Mouse (Mus musculus): ENCODE results near the gene Tango6. TPM values are rescaled to one million over a fixed set of nuclear protein-coding genes. Genes with fewer than 3 reads are reported as not detected.

Gene Tango6
- polyA plus RNA-seq, 1 experiment from 2014 or later: 14.5 TPM

Other genes with a start within 250 kb of the Tango6 start
- not detected in 2 replicates for gene 6030452D12Rik, start 182.5 kb upstream of the Tango6 start, polyA plus RNA-seq (2014; fragmentation: Nextera tagmentation; extraction: Ambion mirVana)
- 18.2 and 21.1 TPM in 2 replicates for gene Cdh3, start 172.2 kb upstream of the Tango6 start, polyA plus RNA-seq (2014; fragmentation: Nextera tagmentation; extraction: Ambion mirVana)
- gene Gm10073, start 109.6 kb upstream of the Tango6 start, polyA plus RNA-seq (2014; fragmentation: Nextera tagmentation; extraction: Ambion mirVana): 11.5 and 11.6 TPM in 2 replicates
- 31.5 and 88.4 TPM in 2 replicates for gene Cdh1, start 79.7 kb upstream of the Tango6 start, polyA plus RNA-seq (2014; fragmentation: Nextera tagmentation; extraction: Ambion mirVana)
- gene Has3, start 187.2 kb downstream of the Tango6 start, polyA plus RNA-seq (2014; fragmentation: Nextera tagmentation; extraction: Ambion mirVana): 1.2 and 1.3 TPM in 2 replicates
- gene Utp4, start 210.6 kb downstream of the Tango6 start, polyA plus RNA-seq (2014; fragmentation: Nextera tagmentation; extraction: Ambion mirVana): 72.7 and 92.6 TPM in 2 replicates